Mouse (Mus musculus) lung, embryonic 16.5 days (tissue): ENCODE results near the gene Dcaf8. TPM values are rescaled to one million over a fixed set of nuclear protein-coding genes. Genes with fewer than 3 reads are reported as not detected.

Source experiments
- ATAC-seq: fragments of 200-750 bp; cut with Nextera tagmentation; 2 replicates; pipeline ENCODE4 v1.8.0; 2017; ENCODE audit warnings: low read depth, mild to moderate bottlenecking, moderate library complexity
- H3K27ac ChIP-seq: fragments of 300-500 bp; sonication (generic); 2 replicates; pipeline ENCODE4 v1.5.1; 2014; ENCODE audit warnings: mild to moderate bottlenecking, control low read depth, low read length
- H3K27me3 ChIP-seq: fragments of 300-500 bp; sonication (generic); 2 replicates; pipeline ENCODE4 v1.6.1; 2014; ENCODE audit warnings: low read depth, low read length, mixed read lengths; ENCODE audit not compliant: control insufficient read depth, insufficient read depth
- H3K36me3 ChIP-seq: fragments of 300-500 bp; sonication (generic); 2 replicates; pipeline ENCODE4 v1.6.1; 2014; ENCODE audit warnings: low read length; ENCODE audit not compliant: control insufficient read depth, insufficient read depth
- H3K4me1 ChIP-seq: fragments of 300-500 bp; sonication (generic); replicated peaks from 2 replicates; pipeline ENCODE4 v1.6.1; 2014; ENCODE audit warnings: low read length, mixed read lengths; ENCODE audit not compliant: control insufficient read depth, insufficient read depth
- H3K4me2 ChIP-seq: fragments of 300-500 bp; sonication (generic); 2 replicates; pipeline ENCODE4 v1.6.1; 2014; ENCODE audit warnings: low read depth, low read length, control low read depth
- H3K4me3 ChIP-seq: fragments of 300-500 bp; sonication (generic); 2 replicates; pipeline ENCODE4 v1.5.1; 2014; ENCODE audit warnings: mild to moderate bottlenecking, low read length, control low read depth
- H3K9ac ChIP-seq: fragments of 300-500 bp; sonication (generic); 2 replicates; pipeline ENCODE4 v1.6.1; 2014; ENCODE audit warnings: low read length, control low read depth
- H3K9me3 ChIP-seq: fragments of 300-500 bp; sonication (generic); 2 replicates; pipeline ENCODE4 v1.6.1; 2016; ENCODE audit warnings: low read length; ENCODE audit not compliant: control insufficient read depth
- WGBS: fragments of 180-500 bp; shearing (Covaris S2); extraction: QIAGEN DNeasy Blood & Tissue Kit; methylation state at CpG from one replicate; pipeline ENCODE4 v1.1.7; 2014; 5-methylcytosine and 5-hydroxymethylcytosine counted together
- polyA plus RNA-seq: library from polyadenylated mRNA; unstranded; fragments of >200 nt; fragmentation: Nextera tagmentation; extraction: Ambion mirVana; gene quantifications from 2 replicates; pipeline ENCODE4 v1.2.1, GENCODE M21; 2015

Dcaf8 gene
- polyA plus RNA-seq = 133 and 141 TPM in 2 replicates

GRCm38 (mm10) chr1:172147835-172148278 is at the start of gene Dcaf8:
Gene Dcaf8 (plus strand): TSS chr1:172148084.
- Histone ChIP-seq H3K4me3 (peak within 1 kb of the TSS; percentile 94), H3K27me3 (no peaks in the 10 kb centered on the region), H3K27ac (peak within 1 kb of the TSS; percentile 95), H3K9ac (peak within 1 kb of the TSS; percentile 100), H3K36me3 (peaks cover 14% of the 10 kb centered on the region), H3K9me3 (no peaks in the 10 kb centered on the region), H3K4me2 (peak within 1 kb of the TSS; percentile 76), H3K4me1 (peaks cover 16% of the 10 kb centered on the region)
- ATAC-seq = peak; percentile 99
- WGBS = under 1% methylated on average over 40 of the region's 42 CpGs

- no peak for ATAC-seq
- Histone ChIP-seq H3K4me1 (no peaks in the 10 kb centered on the region), H3K4me2 (no peak overlapping the region), H3K36me3 (peaks cover 53% of the 10 kb centered on the region), H3K27me3 (no peaks in the 10 kb centered on the region), H3K4me3 (no peak overlapping the region), H3K27ac (no peak overlapping the region), H3K9ac (no peak overlapping the region), H3K9me3 (no peaks in the 10 kb centered on the region)
- WGBS = 82% methylated on average over 6 of the region's 6 CpGs
These were observed 48.4 kb upstream of the Dcaf8 start for GRCm38 (mm10) chr1:172099325-172100033.

GRCm38 (mm10) chr1:172103619-172104018 is 44.3 kb upstream of the Dcaf8 start:
- H3K9me3 ChIP-seq = no peaks in the 10 kb centered on the region
- 76% methylated on average over 4 of the region's 4 CpGs for WGBS
- peaks cover 65% of the 10 kb centered on the region for H3K36me3 ChIP-seq

GRCm38 (mm10) chr1:172105101-172105500 is 42.8 kb upstream of the Dcaf8 start:
- ATAC-seq = no peak
- H3K4me3 ChIP-seq = no peak overlapping the region
- H3K9me3 ChIP-seq = no peaks in the 10 kb centered on the region
- H3K36me3 ChIP-seq = peaks cover 69% of the 10 kb centered on the region
- WGBS = 79% methylated on average over 11 of the region's 11 CpGs
- no peaks in the 10 kb centered on the region for H3K4me1 ChIP-seq
- no peak overlapping the region for H3K27ac ChIP-seq
- H3K4me2 ChIP-seq = no peak overlapping the region
- no peaks in the 10 kb centered on the region for H3K27me3 ChIP-seq
- no peak overlapping the region for H3K9ac ChIP-seq

More at GRCm38 (mm10) chr1:172103619-172104018, 44.3 kb upstream of the Dcaf8 start:
- Histone ChIP-seq H3K9ac (no peak overlapping the region), H3K27me3 (no peaks in the 10 kb centered on the region), H3K4me3 (no peak overlapping the region), H3K4me2 (no peak overlapping the region), H3K4me1 (no peaks in the 10 kb centered on the region), H3K27ac (no peak overlapping the region)
- ATAC-seq = no peak

- no peaks in the 10 kb centered on the region for H3K27me3 ChIP-seq
- ATAC-seq = no peak
- H3K4me2 ChIP-seq = no peak overlapping the region
- no peaks in the 10 kb centered on the region for H3K9me3 ChIP-seq
- H3K36me3 ChIP-seq = peaks cover 68% of the 10 kb centered on the region
- no peaks in the 10 kb centered on the region for H3K4me1 ChIP-seq
- H3K27ac ChIP-seq = no peak overlapping the region
- H3K4me3 ChIP-seq = no peak overlapping the region
- WGBS = 84% methylated on average over 10 of the region's 10 CpGs
- no peak overlapping the region for H3K9ac ChIP-seq
These were observed 40.0 kb upstream of the Dcaf8 start for GRCm38 (mm10) chr1:172107777-172108477.

- H3K27ac ChIP-seq = no peak overlapping the region
- no peak overlapping the region for H3K4me2 ChIP-seq
- peaks cover 90% of the 10 kb centered on the region for H3K36me3 ChIP-seq
- WGBS = 86% methylated on average over 5 of the region's 5 CpGs
- no peaks in the 10 kb centered on the region for H3K9me3 ChIP-seq
- no peaks in the 10 kb centered on the region for H3K4me1 ChIP-seq
- no peaks in the 10 kb centered on the region for H3K27me3 ChIP-seq
- ATAC-seq = no peak
- no peak overlapping the region for H3K4me3 ChIP-seq
- no peak overlapping the region for H3K9ac ChIP-seq
These were observed 30.9 kb upstream of the Dcaf8 start for GRCm38 (mm10) chr1:172116948-172117347.

- Histone ChIP-seq H3K9ac (no peak overlapping the region), H3K36me3 (peaks cover 85% of the 10 kb centered on the region), H3K27me3 (no peaks in the 10 kb centered on the region), H3K4me1 (no peaks in the 10 kb centered on the region), H3K4me2 (no peak overlapping the region), H3K27ac (no peak overlapping the region), H3K9me3 (no peaks in the 10 kb centered on the region), H3K4me3 (no peak overlapping the region)
- ATAC-seq = no peak
- WGBS = 77% methylated on average over 6 of the region's 6 CpGs
These were observed 28.8 kb upstream of the Dcaf8 start for GRCm38 (mm10) chr1:172119100-172119499.

GRCm38 (mm10) chr1:172119720-172120119 is 28.2 kb upstream of the Dcaf8 start:
- Histone ChIP-seq H3K4me2 (no peak overlapping the region), H3K9me3 (no peaks in the 10 kb centered on the region), H3K4me3 (no peak overlapping the region), H3K9ac (no peak overlapping the region), H3K36me3 (peaks cover 81% of the 10 kb centered on the region), H3K27me3 (no peaks in the 10 kb centered on the region), H3K27ac (no peak overlapping the region), H3K4me1 (no peaks in the 10 kb centered on the region)
- WGBS = 31% methylated on average over 3 of the region's 3 CpGs
- no peak for ATAC-seq

GRCm38 (mm10) chr1:172122671-172123070 is 25.2 kb upstream of the Dcaf8 start:
- H3K27ac ChIP-seq = no peak overlapping the region
- H3K4me1 ChIP-seq = peaks cover 4% of the 10 kb centered on the region
- H3K4me2 ChIP-seq = no peak overlapping the region
- no peaks in the 10 kb centered on the region for H3K27me3 ChIP-seq
- WGBS = 79% methylated on average over 2 of the region's 2 CpGs
- H3K4me3 ChIP-seq = no peak overlapping the region
- no peak for ATAC-seq
- H3K9ac ChIP-seq = no peak overlapping the region
- H3K36me3 ChIP-seq = peaks cover 54% of the 10 kb centered on the region
- H3K9me3 ChIP-seq = no peaks in the 10 kb centered on the region
